Mouse (Mus musculus) embryo, embryonic 11.5 days (tissue): ENCODE measurements at regions not wholly inside any gene's neighbourhood (a gene's known extent, or its start where the extent isn't known, plus 50 kb on each side); places are given as distances from the start of the nearest gene placed in this dataset.

ENCODE experiments used
- DNase-seq: peaks from one replicate; pipeline ENCODE4 v3.0.0-alpha.2; 2012; ENCODE audit warnings: low read depth, low spot score

DNA sequence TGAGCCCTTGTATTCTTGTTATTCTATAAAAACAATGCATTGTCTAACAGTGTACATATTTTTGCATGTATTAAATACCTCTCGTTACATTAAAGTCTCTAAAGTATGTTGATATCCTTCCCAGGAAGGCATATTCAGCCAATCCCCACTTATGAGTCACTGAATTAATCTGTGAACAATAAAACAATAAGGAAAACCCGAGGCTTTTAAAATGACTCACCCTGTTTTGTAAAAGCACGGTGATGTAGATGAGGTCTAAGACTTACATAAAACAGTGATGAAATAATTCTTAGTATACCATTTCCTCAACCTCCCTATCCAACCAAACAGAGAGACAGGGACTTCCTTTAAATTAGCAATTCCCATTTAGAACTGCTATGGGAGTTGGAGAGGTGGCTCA is 95.8 kb downstream of the Asb7 start:
- DNase-seq, result no peak

DNA sequence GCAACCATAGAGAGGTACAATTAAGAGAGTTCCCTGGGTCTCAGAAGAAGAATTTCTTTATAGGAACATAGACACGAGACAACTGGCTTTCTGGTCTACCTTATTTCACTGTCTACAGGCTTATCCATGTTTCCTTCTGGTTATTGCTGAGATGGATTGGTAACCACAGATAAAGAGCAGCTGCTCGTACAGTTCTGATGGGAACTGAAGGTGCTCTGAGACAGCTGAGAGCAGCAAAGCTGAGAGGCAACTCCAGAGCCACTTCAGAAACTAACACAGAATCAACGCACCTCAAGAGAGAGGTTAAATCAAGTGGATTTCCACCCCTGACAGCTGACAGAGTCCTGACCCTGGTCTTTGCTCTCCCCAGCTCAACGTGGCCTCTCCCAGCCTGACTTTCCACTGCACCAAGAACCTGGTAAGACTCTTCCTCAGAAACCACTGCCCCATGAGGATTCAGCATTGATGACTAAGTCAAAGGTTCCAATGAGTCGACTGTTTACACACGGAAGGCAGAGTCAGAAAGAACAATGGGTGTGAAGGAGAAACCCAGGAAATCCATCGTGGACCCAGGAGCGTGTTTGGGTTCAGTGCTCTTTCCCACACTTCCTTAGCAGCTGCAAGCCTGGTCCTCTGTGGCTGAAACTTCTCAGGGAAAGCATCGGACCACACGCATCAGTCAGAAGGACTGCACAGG is 97.7 kb downstream of the Asb7 start:
- no peak for DNase-seq

DNA sequence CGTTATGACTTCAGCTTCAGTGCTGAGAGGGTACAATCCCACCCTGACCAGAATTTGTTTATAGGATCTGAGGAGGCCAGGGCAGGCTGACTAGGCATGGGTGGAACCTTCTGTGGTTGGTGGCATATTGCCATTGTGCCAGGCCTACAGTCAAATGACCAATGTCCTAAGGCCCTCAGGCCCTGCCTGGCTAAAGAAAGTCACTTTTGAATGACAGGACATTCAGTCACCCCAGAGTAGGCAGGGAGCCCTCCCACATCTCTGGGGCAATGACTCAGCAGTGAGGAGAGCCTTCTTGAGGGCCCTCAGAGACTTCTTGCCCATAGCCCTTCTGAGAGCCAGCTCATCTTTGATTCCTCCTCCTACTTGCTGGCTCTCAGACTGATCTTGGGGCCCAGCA is 102.9 kb downstream of the Asb7 start:
- DNase-seq, result no peak

DNA sequence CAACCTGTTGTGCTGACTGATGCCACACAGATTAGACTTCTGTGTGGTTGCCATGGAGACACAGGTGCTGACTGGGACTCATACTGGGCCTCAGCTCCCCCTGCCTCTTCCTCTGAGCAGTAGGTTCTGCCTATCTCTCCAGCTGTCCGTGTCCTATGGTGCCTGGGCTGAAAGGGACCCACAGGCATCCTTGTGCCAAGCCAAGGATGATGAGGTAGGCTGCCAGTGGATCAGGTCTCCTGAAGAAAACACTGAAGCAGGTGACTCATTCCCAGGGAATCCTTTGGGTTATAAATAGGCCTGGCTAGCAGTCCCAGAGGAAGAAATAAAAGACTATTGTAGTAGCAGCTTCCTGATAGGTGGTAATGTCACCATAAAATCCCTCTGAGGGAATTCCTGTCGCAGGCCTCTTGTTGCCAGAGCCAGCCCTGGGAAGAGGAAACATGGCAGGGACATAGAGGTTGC is 108.7 kb downstream of the Asb7 start:
- no peak for DNase-seq

DNA sequence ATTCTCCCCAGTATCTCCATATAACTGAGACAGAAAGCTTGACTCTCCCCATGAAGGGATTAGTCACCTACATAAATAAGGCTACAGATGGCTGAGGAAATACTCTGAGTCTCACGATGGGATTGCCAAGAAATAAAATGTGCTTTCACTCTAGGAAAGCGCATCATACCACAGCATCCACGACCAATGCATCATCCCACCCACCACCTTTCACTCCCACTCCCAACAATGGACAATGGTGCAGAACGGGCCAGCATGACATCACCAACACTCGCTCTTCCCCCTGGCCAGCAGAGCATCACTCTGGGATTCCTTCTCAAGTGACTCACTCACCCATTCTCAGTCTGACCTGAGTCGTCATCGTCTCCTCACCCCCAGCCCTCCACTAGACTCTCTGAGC is 113.1 kb downstream of the Asb7 start:
- DNase-seq, result no peak

DNA sequence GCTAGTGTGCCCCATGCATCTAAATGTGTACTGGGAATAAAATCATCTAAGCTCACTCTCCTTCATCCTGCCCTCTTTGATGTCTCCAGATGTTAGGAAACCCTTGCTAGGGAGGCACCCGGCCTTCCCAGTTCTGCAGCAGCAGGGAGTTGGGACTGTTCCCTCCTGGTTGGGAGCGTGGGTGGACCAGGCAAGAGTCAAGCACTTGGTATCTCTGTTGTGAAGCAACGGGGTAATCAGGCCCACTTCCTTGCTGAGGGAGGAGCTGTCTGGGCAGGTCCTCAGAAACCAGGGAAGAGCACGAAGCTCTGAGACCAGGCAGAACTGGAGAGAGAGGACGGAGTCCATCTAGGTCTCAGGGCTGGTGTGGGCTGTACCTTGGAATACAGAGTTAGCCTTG is 117.9 kb downstream of the Asb7 start:
- DNase-seq, result no peak

DNA sequence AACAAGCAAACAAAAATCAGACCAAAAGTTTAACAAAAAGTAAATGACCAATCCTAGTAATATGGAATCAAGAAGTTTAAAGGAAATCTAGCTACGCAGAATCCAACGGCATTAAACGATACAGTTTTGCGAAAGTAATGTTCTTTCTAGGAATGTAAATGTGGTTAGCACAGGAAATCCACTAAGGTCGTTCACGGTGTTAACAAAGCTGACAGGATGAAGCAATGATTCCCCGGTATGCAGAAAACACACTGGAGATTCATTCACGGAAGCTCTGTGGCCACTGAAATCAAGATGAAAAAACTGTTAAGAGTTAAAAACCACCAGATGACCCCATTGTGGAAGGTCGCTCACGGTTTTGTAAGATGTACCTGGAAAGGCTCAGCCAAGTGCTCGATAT is 120.4 kb upstream of the Aldh1a3 start:
- no peak for DNase-seq

DNA sequence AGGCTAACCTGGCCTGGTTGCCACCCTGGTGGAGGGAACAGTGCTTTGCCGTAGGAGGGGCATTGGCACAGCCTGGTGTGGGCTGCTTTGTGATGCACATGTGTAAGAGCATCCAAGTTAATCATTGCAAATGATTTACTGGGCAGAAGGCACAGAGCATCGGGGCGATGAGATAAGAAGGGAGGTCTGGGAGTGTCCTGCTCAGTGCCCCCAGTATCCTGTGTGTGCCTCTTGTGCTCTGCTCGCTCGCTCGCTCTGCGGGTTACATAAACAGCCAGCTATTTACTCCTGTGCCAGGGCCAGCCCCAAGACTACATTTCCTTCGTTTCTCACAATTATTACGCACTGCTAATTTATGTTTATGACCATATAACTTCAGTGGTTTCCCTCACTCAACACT is 117.9 kb upstream of the Aldh1a3 start:
- no peak for DNase-seq

DNA sequence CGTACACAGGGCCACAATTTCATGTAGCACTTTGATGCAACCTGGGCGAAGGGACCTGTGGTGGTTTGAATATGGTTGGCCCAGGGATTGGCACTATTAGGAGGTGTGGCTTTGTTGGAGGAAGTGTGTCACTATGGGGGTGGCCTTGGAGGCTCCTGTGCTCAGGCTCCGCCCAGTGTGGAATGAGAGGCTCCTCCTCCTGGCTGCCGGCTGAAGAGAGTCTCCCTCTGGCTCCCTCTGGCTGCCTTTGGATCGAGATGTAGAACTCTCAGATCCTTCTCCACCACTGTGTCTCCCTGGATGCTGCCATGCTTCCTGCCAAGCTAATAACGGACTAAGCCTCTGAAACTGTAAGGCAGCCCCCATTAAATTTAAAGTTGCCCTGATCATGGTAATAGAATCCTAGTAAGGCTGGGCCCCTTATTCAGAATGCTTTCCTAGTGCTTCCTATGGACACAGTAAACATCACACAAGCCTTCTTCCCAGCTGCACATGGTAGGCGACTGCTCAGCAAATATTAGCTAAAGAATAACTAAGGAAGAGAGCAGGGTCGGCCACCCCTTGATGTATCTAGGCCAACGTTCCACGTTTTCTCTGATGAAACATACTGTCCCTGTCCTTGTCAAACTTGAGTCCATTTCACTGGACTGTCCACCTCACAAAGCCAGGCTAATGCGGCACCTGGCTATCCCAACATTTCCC is 117.2 kb upstream of the Aldh1a3 start:
- DNase-seq, result no peak

DNA sequence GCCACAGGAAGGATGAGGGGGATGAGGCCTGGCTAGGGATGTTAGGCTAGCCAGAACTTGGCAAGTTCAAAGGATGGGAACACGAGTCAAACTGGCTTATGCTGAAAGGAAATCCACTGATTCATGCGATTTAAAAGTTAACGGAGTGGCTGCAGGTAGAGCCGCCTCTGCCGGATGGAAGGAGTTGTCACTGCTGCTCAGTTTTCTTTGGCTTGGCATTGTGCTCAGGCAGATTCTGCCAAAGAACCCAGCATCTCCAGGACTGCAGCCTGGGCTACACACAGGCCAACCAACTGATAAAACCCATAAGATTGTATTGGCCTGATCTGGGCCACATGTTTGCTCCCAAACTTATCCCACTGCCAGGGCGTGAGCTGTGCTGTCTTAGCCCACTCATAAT is 105.3 kb upstream of the Aldh1a3 start:
- no peak for DNase-seq

DNA sequence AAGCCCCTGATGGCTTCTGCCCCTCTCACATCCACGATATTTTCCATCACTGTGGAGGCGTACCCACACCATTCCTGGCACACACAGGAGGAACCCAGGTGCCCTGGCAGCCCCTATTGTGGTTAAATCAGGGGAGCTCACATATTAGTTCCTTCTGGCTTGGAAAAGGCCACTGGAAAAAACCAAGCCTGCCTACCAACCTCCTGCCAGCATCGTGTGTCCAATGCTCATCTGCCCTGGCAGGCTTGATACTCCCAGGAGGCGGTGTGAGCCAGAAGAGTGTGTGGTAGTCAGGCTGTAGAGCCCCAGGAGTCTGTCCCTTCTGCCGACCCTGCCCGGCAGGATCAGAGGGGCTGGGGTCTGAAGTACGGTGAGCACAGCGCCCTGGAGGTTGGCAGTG is 104.7 kb upstream of the Aldh1a3 start:
- no peak for DNase-seq

DNA sequence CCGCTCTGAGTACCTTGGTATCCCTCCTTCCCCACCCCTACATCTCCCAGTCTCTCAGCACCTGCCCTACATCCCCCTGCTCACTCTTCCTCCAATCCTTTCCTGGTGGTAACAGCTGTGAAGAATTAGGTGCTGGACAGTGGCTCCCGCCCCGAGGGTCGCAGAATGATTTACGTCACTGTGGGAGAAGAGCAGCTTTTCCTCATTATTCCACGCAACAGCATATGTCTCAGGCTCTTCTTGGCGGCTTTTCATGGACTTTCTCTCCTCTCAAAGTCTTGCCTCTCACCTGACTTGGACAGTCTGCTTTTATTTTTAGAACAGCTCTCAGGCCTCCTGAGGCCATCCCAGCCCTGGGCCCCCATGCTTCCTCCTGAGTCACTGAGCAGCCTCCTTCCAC is 103.8 kb upstream of the Aldh1a3 start:
- DNase-seq, result peak; percentile 16

DNA sequence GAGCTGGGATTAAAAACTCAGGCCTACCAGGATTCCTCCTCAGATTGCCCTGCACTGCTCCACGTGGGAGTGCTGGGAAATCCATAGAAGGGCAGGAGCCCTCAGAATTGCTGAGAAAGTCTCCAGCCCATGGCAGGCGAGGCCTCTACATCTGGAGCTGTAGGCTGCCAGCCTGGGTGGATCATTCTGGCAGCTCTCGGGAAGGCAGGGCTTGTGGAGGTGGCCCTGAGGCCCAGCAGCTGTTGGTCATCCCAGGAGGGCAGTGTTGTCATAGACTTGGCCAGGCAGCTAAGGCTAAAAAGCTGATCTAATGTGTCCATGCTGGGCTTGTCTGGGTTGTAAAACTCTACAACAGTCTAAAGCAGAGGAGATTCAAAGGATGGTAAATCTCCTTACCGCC is 101.6 kb upstream of the Aldh1a3 start:
- DNase-seq, result no peak

DNA sequence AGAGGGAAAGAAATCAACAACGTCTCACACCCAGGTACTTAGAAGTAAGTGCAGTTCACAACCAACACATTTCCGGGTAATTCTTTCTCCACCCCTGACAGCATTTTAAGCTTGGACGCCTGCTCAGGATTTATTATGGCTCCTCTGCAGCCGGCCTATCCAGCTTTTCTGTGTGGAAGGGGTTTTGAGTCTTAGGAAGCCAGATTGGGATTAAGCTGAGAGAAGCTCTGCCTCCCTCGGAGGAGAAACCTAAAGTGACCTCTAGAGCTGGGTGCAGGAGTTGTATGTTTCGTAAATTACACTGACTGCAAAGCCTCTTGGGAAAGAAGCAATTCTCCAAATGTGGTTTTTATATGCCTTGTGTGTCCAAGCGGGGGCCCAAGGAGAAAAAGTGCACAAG is 96.6 kb upstream of the Aldh1a3 start:
- DNase-seq, result no peak

DNA sequence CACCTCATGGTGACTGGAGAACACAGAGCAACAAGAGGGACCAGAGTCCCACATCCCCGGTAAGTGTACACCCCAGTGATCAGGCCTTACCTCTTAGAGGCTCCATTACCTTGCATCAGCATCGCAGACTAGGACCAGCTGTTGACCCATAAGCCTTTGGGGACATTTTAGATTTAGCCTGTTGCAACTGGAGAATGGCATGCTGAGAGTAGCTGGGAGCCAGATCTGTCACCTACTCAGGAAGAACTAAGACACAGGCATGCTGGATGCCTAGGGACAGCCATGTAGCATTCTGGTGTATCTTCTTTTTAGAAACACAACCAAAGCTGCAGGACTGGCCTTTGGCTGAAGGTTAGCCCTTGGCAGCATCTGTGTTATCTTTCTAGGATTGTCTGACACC is 94.2 kb upstream of the Aldh1a3 start:
- no peak for DNase-seq

DNA sequence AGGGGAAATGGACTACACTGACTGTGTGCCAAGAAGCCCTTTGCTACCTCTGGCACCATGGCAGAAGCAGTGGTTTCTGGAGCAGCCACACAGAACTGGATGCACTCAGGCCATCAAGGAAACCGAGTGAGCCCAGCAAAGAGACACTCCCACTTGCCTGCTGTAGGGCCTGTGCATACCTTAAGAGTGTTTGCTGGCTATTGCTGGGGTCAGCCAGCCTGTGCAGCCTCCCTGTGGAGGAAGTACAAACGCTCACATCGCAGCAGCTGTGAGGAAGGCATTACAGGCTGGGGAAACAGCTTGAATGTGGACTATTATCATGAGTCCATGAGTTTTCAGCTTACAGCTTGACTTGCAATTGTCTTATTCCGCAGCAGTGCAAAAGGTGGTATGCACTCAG is 88.8 kb upstream of the Aldh1a3 start:
- DNase-seq, result no peak

DNA sequence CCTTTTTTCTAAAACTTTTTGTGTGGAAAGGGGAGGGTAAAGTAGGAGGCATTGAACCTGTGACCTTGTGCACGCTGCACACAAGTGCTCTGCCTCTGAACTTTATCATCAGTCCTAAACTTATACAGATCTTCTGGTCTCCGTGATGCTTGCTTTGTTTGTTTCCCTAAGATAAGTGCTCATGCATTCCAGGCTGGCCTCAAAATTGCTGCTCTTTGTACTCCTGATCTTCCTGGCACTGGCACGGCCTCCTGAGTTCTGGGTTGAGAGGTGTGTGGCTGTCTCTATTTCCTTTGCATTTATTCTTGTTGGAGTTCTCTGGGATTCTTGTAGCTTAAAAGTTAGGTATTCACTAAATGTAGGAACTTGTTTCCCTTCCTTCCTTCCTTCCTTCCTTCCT is 86.1 kb upstream of the Aldh1a3 start:
- no peak for DNase-seq

DNA sequence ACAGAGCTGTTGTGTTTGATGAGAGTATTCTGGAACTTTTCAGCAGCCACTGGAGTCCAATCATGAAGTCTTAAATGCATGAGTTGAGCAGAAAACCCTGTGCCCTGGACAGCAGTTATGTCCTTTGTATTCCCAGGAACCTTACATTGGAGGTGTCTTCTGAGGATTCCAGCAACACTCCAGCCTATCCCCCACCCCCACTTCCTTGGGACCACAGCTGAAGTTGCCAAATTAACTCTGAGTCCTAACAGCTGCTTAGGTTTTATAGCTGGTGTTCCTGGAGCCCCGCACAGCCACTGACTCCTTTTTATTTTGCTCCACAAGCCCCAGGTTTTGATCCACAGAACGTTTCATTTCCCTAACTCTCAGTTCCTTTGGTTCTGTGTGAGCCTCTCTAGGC is 78.4 kb upstream of the Aldh1a3 start:
- DNase-seq, result no peak

DNA sequence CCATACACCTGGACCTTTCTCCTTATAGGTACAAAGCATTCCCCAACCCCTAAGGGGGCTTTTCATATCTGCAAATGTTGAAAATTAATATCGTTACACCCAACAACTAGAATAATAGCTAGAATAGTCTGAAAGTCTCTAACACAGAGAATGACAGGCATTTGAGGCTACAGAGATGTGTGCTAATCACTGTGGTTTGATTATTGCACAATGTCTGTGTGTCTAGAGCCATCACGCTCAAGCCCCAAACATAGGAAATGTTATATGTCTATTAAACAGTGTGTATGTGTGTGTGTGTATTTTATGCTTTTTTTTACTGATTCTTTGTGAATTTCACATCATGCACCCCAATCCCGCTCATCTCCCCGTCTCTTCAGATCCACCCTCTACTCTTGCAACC is 77.2 kb upstream of the Aldh1a3 start:
- no peak for DNase-seq

DNA sequence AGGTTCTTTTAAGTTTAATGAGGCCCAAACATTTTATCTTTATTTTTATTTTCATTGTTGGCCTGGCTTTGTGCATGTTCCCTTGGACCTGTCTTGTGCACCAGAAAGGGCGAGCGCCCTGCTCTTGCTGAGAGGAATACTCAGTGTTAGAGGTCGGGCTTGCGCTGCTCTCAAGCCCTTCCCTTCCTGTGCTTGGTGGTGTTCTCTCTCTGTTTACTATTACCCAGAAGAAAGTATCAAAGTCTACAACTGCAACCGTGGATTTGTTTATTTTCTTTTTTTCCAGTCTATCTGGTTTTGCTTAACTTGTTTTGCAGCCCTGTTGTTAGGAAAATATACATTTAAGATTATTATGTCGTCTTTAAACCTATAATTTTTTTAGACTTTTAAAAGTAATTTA is 74.1 kb upstream of the Aldh1a3 start:
- no peak for DNase-seq

DNA sequence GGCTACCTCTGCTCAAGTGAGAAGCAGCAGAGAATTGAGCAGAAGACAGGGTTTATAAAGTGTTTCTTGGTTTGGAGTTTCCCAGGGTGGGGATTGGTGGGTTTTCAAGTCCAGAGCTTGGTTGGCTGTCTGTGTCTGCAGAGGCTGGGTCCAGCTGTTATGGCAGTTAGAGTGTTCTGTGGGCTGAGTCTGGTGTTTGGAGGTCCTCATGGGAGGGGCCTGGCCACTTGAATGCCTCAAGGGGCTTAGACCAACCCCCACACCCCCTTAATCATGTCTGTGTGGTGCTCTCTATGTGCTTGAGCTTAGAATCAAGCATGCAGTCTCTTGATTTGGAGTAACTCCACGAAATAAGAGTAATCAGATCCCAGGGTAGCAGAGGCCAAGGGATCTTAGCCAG is 70.2 kb upstream of the Aldh1a3 start:
- no peak for DNase-seq

DNA sequence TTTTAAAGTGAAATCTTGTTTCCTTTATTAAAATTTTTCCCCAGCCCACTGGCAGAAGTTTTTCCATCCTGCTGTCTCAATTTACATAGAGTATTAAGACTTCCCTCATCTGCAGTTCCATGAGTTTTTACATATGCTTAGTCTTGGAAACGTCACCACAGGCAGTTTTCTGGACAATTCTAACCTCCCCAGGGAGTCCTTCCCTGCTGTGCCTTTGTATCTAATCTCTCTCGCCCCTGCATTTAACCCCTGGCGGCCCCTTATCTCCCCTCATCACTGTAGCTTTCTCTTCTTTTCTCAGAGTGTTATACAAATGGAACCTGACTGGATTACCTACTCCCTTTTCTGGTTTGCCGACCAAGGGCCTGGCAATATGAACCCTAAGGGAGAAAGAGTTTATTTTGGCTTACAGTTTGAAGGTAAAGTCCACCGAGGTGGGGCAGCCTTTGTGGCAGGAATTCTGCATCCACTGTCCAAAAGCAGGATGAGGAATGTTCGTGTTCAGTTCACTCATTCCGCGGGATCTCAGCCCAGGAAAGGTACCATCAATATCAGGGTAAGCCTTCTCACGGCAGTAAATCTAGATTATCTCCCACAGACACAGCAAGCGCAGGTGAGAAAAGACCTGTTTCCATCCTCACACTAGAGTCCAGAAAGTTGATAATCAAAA is 66.0 kb upstream of the Aldh1a3 start:
- DNase-seq, result no peak

DNA sequence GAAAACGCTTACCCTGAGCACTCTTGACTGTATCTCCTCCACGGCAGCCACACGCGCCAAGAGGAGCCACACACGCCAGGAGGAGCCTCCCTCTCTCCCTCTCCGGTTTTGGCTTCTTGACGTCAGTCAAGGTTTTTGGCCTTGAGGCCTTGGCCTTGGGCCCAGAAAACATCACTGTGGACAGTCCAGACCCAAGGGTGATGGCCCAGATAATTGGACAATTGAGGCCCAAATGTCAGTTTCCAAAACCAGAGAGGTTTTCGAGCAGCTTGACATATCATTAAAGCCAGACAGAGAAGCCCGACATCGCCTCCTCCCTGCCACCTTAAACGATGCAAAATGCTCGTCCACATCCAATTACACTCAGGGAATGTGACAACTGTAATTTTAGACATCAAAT is 65.4 kb upstream of the Aldh1a3 start:
- DNase-seq, result no peak
